Mouse (Mus musculus) bone marrow macrophage, adult 2 months (primary cell): ENCODE measurements around the gene Hipk3.

Experiments
- CTCF ChIP-seq: IDR thresholded peaks from 2 replicates; pipeline ENCODE4 v1.5.1; 2012; ENCODE audit warnings: low read depth, mild to moderate bottlenecking, low read length, moderate library complexity
- POLR2A ChIP-seq: IDR thresholded peaks from 2 replicates; pipeline ENCODE4 v1.6.1; 2012; ENCODE audit warnings: mild to moderate bottlenecking, low read depth, low read length, borderline replicate concordance

DNA sequence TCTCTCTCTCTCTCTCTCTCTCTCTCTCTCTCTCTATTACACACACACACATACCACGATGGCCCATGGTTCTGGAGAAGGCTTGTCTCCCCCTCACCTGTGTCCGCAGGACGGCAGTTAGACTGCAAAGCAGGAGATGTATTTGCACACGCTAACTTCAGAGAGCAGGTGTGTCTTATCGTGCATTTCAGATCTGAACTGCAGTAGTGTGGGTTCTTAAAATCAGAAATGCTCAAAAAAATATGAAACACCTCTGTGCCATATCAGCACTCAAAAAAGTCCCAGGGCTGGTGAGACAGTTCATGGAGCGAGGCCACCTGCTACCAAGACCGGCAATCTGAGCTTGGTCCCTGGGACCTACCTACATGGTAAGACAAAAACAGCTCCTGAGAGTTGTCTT, 82.4 kb downstream of the Hipk3 start:
- no peak for TF ChIP-seq POLR2A
- no peak for TF ChIP-seq CTCF
